Mouse (Mus musculus) limb, embryonic 11.5 days (tissue): Measurements from ENCODE around the gene Tns1. TPM values are rescaled to one million over a fixed set of nuclear protein-coding genes. Genes with fewer than 3 reads are reported as not detected.
A peak's percentile ranks its signal among the peaks of the same experiment; 100 is the strongest.

Experiments
- ATAC-seq: fragments of 200-750 bp; cut with Nextera tagmentation; 2 replicates; pipeline ENCODE4 v1.8.0; 2017; ENCODE audit warnings: low read depth; ENCODE audit not compliant: insufficient number of reproducible peaks, low FRiP score, low TSS enrichment
- DNase-seq: peaks from one replicate; pipeline ENCODE4 v3.0.0-alpha.2; 2015; ENCODE audit warnings: low spot score
- H3K27ac ChIP-seq: fragments of 300-500 bp; sonication (generic); replicated peaks from 2 replicates; pipeline ENCODE4 v1.5.1; 2014; ENCODE audit warnings: low read depth, mild to moderate bottlenecking, low read length
- H3K27me3 ChIP-seq: fragments of 300-500 bp; sonication (generic); 2 replicates; pipeline ENCODE4 v1.6.1; 2014; ENCODE audit warnings: mild to moderate bottlenecking, low read length, mixed read lengths; ENCODE audit not compliant: control insufficient read depth, insufficient read depth
- H3K36me3 ChIP-seq: fragments of 300-500 bp; sonication (generic); 2 replicates; pipeline ENCODE4 v1.6.1; 2014; ENCODE audit warnings: mild to moderate bottlenecking, low read length, moderate library complexity, mixed read lengths; ENCODE audit not compliant: control insufficient read depth, insufficient read depth
- H3K4me1 ChIP-seq: fragments of 300-500 bp; sonication (generic); 2 replicates; pipeline ENCODE4 v1.6.1; 2014; ENCODE audit warnings: low read length, mixed read lengths; ENCODE audit not compliant: control insufficient read depth, insufficient read depth
- H3K4me2 ChIP-seq: fragments of 300-500 bp; sonication (generic); 2 replicates; pipeline ENCODE4 v1.6.1; 2014; ENCODE audit warnings: low read depth, mild to moderate bottlenecking, moderate library complexity; ENCODE audit not compliant: severe bottlenecking
- H3K4me3 ChIP-seq: fragments of 300-500 bp; sonication (generic); 2 replicates; pipeline ENCODE4 v1.5.1; 2014; ENCODE audit warnings: low read depth, low read length
- H3K9ac ChIP-seq: fragments of 300-500 bp; sonication (generic); 2 replicates; pipeline ENCODE4 v1.6.1; 2014; ENCODE audit warnings: mild to moderate bottlenecking, low read length
- H3K9me3 ChIP-seq: fragments of 300-500 bp; sonication (generic); 2 replicates; pipeline ENCODE4 v1.6.1; 2016; ENCODE audit warnings: low read length; ENCODE audit not compliant: control insufficient read depth
- WGBS: fragments of 180-500 bp; shearing (Covaris S2); extraction: QIAGEN DNeasy Blood & Tissue Kit; methylation state at CpG from one replicate; pipeline ENCODE4 v1.1.7; 2014; 5-methylcytosine and 5-hydroxymethylcytosine counted together
- polyA plus RNA-seq: library from polyadenylated mRNA; unstranded; fragments of >200 nt; fragmentation: Nextera tagmentation; extraction: Ambion mirVana; gene quantifications from 2 replicates; pipeline ENCODE4 v1.2.1, GENCODE M21; 2014

Tns1 gene
- polyA plus RNA-seq, 1 experiment from 2014 or later, result 36.9 TPM

- no peaks in the 10 kb centered on the region for H3K9me3 ChIP-seq
- H3K4me1 ChIP-seq, result peaks cover 69% of the 10 kb centered on the region
- DNase-seq, result no peak
- WGBS, result 70% methylated on average over 4 of the region's 4 CpGs
- no peak overlapping the region for H3K9ac ChIP-seq
- no peak overlapping the region for H3K4me2 ChIP-seq
- H3K27ac ChIP-seq, result no peak overlapping the region
- no peaks in the 10 kb centered on the region for H3K36me3 ChIP-seq
- no peak for ATAC-seq
- H3K27me3 ChIP-seq, result no peaks in the 10 kb centered on the region
- no peak overlapping the region for H3K4me3 ChIP-seq
Observed at GRCm38 (mm10) chr1:74035487-74035886, 88.8 kb downstream of the Tns1 start.

GRCm38 (mm10) chr1:74034736-74035135 lies 89.5 kb downstream of the Tns1 start:
- ATAC-seq (no peak), DNase-seq (no peak)
- Histone ChIP-seq H3K9me3 (no peaks in the 10 kb centered on the region), H3K36me3 (no peaks in the 10 kb centered on the region), H3K4me2 (no peak overlapping the region), H3K4me3 (no peak overlapping the region), H3K9ac (no peak overlapping the region), H3K4me1 (peaks cover 69% of the 10 kb centered on the region), H3K27me3 (no peaks in the 10 kb centered on the region), H3K27ac (no peak overlapping the region)
- 88% methylated on average over 2 of the region's 2 CpGs for WGBS

GRCm38 (mm10) chr1:74034211-74034610 lies 90.0 kb downstream of the Tns1 start:
- Histone ChIP-seq H3K4me3 (no peak overlapping the region), H3K9me3 (no peaks in the 10 kb centered on the region), H3K4me1 (peaks cover 74% of the 10 kb centered on the region), H3K9ac (no peak overlapping the region), H3K36me3 (no peaks in the 10 kb centered on the region), H3K27ac (no peak overlapping the region), H3K27me3 (no peaks in the 10 kb centered on the region), H3K4me2 (no peak overlapping the region)
- ATAC-seq (no peak), DNase-seq (no peak)

- H3K27me3 ChIP-seq, result no peaks in the 10 kb centered on the region
- 86% methylated on average over 4 of the region's 4 CpGs for WGBS
- H3K9ac ChIP-seq, result no peak overlapping the region
- no peak overlapping the region; the same call in 1 of the 2 replicates for H3K27ac ChIP-seq
- no peaks in the 10 kb centered on the region for H3K9me3 ChIP-seq
- peaks cover 82% of the 10 kb centered on the region for H3K4me1 ChIP-seq
- no peak overlapping the region for H3K4me2 ChIP-seq
- H3K4me3 ChIP-seq, result no peak overlapping the region
- no peak for DNase-seq
- ATAC-seq, result no peak
- H3K36me3 ChIP-seq, result no peaks in the 10 kb centered on the region
Observed at GRCm38 (mm10) chr1:74033407-74033806, 90.8 kb downstream of the Tns1 start.

DNA sequence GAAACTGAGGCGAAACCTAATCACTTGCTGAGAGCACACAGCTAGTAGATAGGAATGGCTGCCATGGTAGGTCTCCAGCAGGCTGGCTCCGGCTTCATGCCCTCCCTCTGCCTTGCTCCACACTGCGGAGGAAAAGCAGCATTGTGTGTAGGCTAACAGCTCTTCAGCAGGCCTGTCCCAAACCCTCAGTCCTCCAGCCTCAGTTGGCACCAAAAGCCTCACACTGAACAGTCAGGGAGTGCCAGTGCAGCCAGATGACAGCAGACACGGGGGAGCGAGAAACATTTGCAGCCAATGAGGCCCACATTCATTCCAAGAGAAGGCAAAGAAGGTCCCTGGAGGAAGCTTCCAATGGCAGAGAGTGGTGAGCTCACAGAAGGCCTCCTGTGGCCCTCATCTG lies 91.3 kb downstream of the Tns1 start:
- 87% methylated on average over 5 of the region's 5 CpGs for WGBS

GRCm38 (mm10) chr1:74031771-74032609 lies 92.3 kb downstream of the Tns1 start:
- Histone ChIP-seq H3K9me3 (no peaks in the 10 kb centered on the region), H3K4me1 (peaks cover 87% of the 10 kb centered on the region), H3K27me3 (no peaks in the 10 kb centered on the region), H3K27ac (peak overlapping the region; percentile 81), H3K9ac (no peak overlapping the region), H3K4me2 (no peak overlapping the region), H3K36me3 (no peaks in the 10 kb centered on the region), H3K4me3 (no peak overlapping the region)
- ATAC-seq, result no peak
- WGBS, result 72% methylated on average over 9 of the region's 9 CpGs
- DNase-seq, result no peak

More for the DNA sequence above, 91.3 kb downstream of the Tns1 start:
- no peaks in the 10 kb centered on the region for H3K36me3 ChIP-seq
- H3K4me2 ChIP-seq, result no peak overlapping the region
- no peak overlapping the region for H3K4me3 ChIP-seq
- no peaks in the 10 kb centered on the region for H3K9me3 ChIP-seq
- H3K27ac ChIP-seq, result no peak overlapping the region; the same call in 1 of the 2 replicates
- H3K9ac ChIP-seq, result no peak overlapping the region
- peaks cover 85% of the 10 kb centered on the region for H3K4me1 ChIP-seq
- DNase-seq (no peak), ATAC-seq (no peak)
- no peaks in the 10 kb centered on the region for H3K27me3 ChIP-seq

- WGBS, result 0% methylated on average over 3 of the region's 3 CpGs
- no peaks in the 10 kb centered on the region for H3K27me3 ChIP-seq
- peak; percentile 82 for DNase-seq
- H3K4me3 ChIP-seq, result no peak overlapping the region
- peak overlapping the region; percentile 13 for H3K9ac ChIP-seq
- H3K27ac ChIP-seq, result peak overlapping the region; percentile 81
- H3K4me2 ChIP-seq, result peak overlapping the region; percentile 5
- H3K36me3 ChIP-seq, result no peaks in the 10 kb centered on the region
- H3K4me1 ChIP-seq, result peaks cover 87% of the 10 kb centered on the region
- H3K9me3 ChIP-seq, result no peaks in the 10 kb centered on the region
- ATAC-seq, result peak; percentile 69
Observed at GRCm38 (mm10) chr1:74030901-74031360, 93.3 kb downstream of the Tns1 start.

GRCm38 (mm10) chr1:74030285-74030684 lies 94.0 kb downstream of the Tns1 start:
- no peak overlapping the region for H3K4me2 ChIP-seq
- H3K9ac ChIP-seq, result no peak overlapping the region
- H3K36me3 ChIP-seq, result no peaks in the 10 kb centered on the region
- peaks cover 88% of the 10 kb centered on the region for H3K4me1 ChIP-seq
- WGBS, result 80% methylated on average over 1 of the region's 1 CpGs
- ATAC-seq, result no peak
- peak overlapping the region; percentile 81 for H3K27ac ChIP-seq
- H3K4me3 ChIP-seq, result no peak overlapping the region
- H3K9me3 ChIP-seq, result no peaks in the 10 kb centered on the region
- no peaks in the 10 kb centered on the region for H3K27me3 ChIP-seq
- no peak for DNase-seq
